ENCODE assay signal across 8 mouse cellular contexts in the genomic region with DNA sequence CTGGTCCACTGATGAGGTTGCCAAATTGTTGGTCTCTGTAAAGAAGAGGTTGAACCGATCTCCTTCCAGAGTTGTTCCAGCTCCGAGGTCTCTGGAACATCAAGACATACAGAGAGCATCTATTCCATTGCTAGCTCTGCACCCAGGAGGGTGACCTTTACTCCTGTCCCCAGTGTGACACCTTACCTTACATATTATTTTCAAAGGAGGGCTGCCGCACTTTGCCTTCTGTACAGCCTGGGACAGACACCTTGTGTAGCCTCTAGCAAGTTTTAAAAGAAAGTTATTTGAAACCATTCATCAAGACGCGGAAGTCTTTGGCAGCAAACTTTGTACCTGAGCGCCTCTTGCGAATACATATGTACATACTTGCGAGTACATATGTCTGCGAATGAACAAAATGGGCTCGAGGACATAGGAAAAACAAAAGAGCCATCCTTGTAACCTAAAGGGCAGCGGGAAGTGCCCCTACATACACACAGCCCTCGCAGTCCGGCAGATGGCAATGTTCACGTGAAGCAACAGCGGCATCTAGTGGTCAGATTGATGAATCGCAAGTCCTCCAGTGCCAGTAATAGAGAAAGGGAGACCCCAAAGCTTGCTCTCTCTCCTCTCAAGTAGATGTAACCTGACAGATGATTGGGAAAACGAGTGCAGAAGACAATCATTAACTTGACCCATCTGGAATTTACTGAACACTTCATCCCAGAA.
A peak's percentile ranks its signal among the peaks of the same experiment; 100 is the strongest.
DNase-seq lines count a peak whose midpoint lies in the region; ATAC-seq and TF ChIP-seq lines count a peak whose summit lies in the region.

No protein-coding gene starts in this region.

- peak; percentile 57; the same call in 1 of the 2 replicates for ATAC-seq in forebrain, embryonic 13.5 days
- peak; percentile 68 for ATAC-seq in hindbrain, postnatal 0 days

- 25% methylated on average over 17 of the region's 17 CpGs for WGBS in forebrain, embryonic 13.5 days
- 25% methylated on average over 17 of the region's 17 CpGs for WGBS in hindbrain, postnatal 0 days

- no peaks in the 10 kb centered on the region for H3K36me3 ChIP-seq in forebrain, embryonic 13.5 days (ENCODE audit: poor library complexity, severe bottlenecking)
- no peaks in the 10 kb centered on the region for H3K36me3 ChIP-seq in hindbrain, postnatal 0 days (ENCODE audit: insufficient read depth, low read length)

- peaks cover 2% of the 10 kb centered on the region; the same call in 1 of the 2 replicates for H3K27me3 ChIP-seq in forebrain, embryonic 13.5 days
- no peaks in the 10 kb centered on the region for H3K27me3 ChIP-seq in hindbrain, postnatal 0 days (ENCODE audit: insufficient read depth, low read length)

- no peak overlapping the region for H3K4me3 ChIP-seq in forebrain, embryonic 13.5 days
- no peak overlapping the region for H3K4me3 ChIP-seq in hindbrain, postnatal 0 days (ENCODE audit: low read length)
- no peak overlapping the region for H3K4me3 ChIP-seq in left cerebral cortex, adult 2 months

- H3K9me3 ChIP-seq in forebrain, embryonic 13.5 days (replicated peaks), result no peaks in the 10 kb centered on the region
- H3K9me3 ChIP-seq in hindbrain, postnatal 0 days (ENCODE audit: low read length), result no peaks in the 10 kb centered on the region

- H3K27ac ChIP-seq in forebrain, embryonic 13.5 days, result no peak overlapping the region
- H3K27ac ChIP-seq in hindbrain, postnatal 0 days, result no peak overlapping the region
- no peak overlapping the region for H3K27ac ChIP-seq in left cerebral cortex, adult 2 months

- peak overlapping the region; percentile 10; the same call in 1 of the 2 replicates for H3K4me2 ChIP-seq in forebrain, embryonic 13.5 days
- H3K4me2 ChIP-seq in hindbrain, postnatal 0 days (ENCODE audit: low read depth, low read length), result no peak overlapping the region

- no peaks in the 10 kb centered on the region for H3K4me1 ChIP-seq in forebrain, embryonic 13.5 days
- no peaks in the 10 kb centered on the region for H3K4me1 ChIP-seq in hindbrain, postnatal 0 days (ENCODE audit: insufficient read depth, low read length)

- peak; percentile 32 for DNase-seq in left cerebral cortex, adult 11 months (ENCODE audit: low spot score)
- DNase-seq in left cerebral cortex, adult 8-10 months (ENCODE audit: low spot score in 2 of 2), result no peak
- peak; percentile 22 for DNase-seq in cerebellum, adult 11-12 months
- DNase-seq in hindbrain, postnatal 0 days (ENCODE audit: low spot score), result peak; percentile 82
- peak; percentile 42 to 70 for DNase-seq in left cerebral cortex, adult 2 months (ENCODE audit: extremely low spot score in 1 of 2, low spot score in 2 of 2)
- DNase-seq in mesoderm, embryonic 11.5 days (ENCODE audit: low read depth, low spot score), result peak; percentile 87
- DNase-seq in right cerebral cortex, postnatal 4 days, result peak; percentile 65

- intact Hi-C loops in left cerebral cortex, adult 2 months (cut with DNase I), result loop anchor here (1.0 to 5.0 kb wide), 4 partner anchors 223 to 1019 kb away; partner anchors contain the start of gene Wif1

- peak; percentile 100 for TF ChIP-seq CTCF in hindbrain, postnatal 0 days (IDR thresholded peaks at IDR 0.05; ENCODE audit: low read depth)
- peak; percentile 94 for TF ChIP-seq CTCF in left cerebral cortex, adult 2 months (IDR thresholded peaks at IDR 0.05)

- H3K9ac ChIP-seq in forebrain, embryonic 13.5 days, result no peak overlapping the region
- H3K9ac ChIP-seq in hindbrain, postnatal 0 days (replicated peaks; ENCODE audit: low read length), result no peak overlapping the region

Comparison
In these comparisons a context has a peak if more than half of its experiments do, and no peak if none do; other contexts are left out.
1. DNase-seq: peak in left cerebral cortex, adult 11 months (single experiment), cerebellum, adult 11-12 months (single experiment), hindbrain, postnatal 0 days (single experiment), left cerebral cortex, adult 2 months (2 of 2), mesoderm, embryonic 11.5 days (single experiment) and right cerebral cortex, postnatal 4 days (single experiment); none in left cerebral cortex, adult 8-10 months (0 of 2).